Mouse (Mus musculus) cerebellum, adult 11-12 months (tissue): ENCODE measurements at regions not wholly inside any gene's neighbourhood (a gene's known extent, or its start where the extent isn't known, plus 50 kb on each side); places are given as distances from the start of the nearest gene placed in this dataset.
"Not testable (repeated sequence)": the region's sequence is repeated elsewhere in the genome, so short reads cannot be mapped to it uniquely, and the experiment has no call there.

Source experiments
- DNase-seq: peaks from one replicate; pipeline ENCODE4 v3.0.0; 2022

DNA sequence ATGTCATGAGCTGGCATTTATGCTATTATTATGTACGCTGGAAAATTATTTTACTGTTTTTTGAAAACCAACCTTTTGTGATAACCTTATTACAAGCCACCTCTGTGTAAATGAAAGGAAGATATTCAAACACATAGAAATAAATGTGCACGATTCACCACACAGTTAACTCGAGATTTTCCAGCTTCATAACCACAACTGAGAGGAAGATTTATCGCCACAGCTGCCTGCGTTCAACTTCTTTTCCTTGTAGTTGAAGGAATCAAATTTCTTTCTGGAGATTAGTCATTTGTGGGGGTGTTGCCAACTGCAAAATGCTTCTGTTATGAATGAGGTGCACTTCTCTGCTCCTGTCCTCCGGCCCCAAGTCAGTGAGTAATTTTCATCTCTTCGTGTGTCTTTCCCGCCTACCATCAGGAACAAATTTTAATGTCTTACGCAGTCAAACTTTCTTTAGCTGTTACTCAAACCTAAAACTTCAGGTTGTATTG, 62.2 kb upstream of the Olfr1324 start:
- not testable (repeated sequence) for DNase-seq
